7 mouse cellular contexts compared by ENCODE assay signal in the genomic region with DNA sequence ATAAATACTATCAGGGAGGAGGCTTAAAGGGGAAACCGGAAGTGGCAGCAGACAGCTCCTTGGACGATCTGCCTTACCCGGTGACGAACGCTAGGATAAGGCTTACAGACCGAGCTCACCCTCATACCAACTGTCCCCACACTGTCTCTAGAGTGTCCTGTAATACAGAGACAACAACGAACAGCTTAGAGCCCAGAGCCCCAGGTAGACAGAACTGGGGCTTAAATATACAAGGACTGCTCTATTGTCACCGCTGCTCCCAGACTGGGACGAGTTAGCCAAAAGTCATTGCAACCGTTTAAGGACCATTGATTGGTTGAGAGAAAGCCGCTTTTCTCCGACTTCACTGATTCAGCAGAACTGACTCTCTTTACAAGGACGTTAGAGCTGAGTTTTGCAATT. TPM values are rescaled to one million over a fixed set of nuclear protein-coding genes. Genes with fewer than 3 reads are reported as not detected.
DNase-seq lines count a peak whose midpoint lies in the region; ATAC-seq lines count a peak whose summit lies in the region.

No protein-coding gene starts in this region.

- H3K4me3 ChIP-seq in kidney, embryonic 14.5 days (ENCODE audit: low read length) = no peak overlapping the region
- H3K4me3 ChIP-seq in hindbrain, embryonic 15.5 days = no peak overlapping the region
- no peak overlapping the region for H3K4me3 ChIP-seq in midbrain, embryonic 13.5 days (replicated peaks)

- peaks cover 7% of the 10 kb centered on the region; the same call in 1 of the 2 replicates for H3K4me1 ChIP-seq in kidney, embryonic 14.5 days (ENCODE audit: control insufficient read depth, insufficient read depth, low read length)
- H3K4me1 ChIP-seq in hindbrain, embryonic 15.5 days (replicated peaks) = no peaks in the 10 kb centered on the region
- H3K4me1 ChIP-seq in midbrain, embryonic 13.5 days (replicated peaks) = no peaks in the 10 kb centered on the region

- no peak for DNase-seq in kidney, adult 11 months
- no peak for DNase-seq in thymus, postnatal 10 days (ENCODE audit: low spot score in 2 of 2)
- DNase-seq in cerebellum, adult 9-10 months = no peak

- H3K27ac ChIP-seq in kidney, embryonic 14.5 days (ENCODE audit: low read depth, low read length) = no peak overlapping the region
- no peak overlapping the region for H3K27ac ChIP-seq in hindbrain, embryonic 15.5 days (replicated peaks)
- no peak overlapping the region for H3K27ac ChIP-seq in midbrain, embryonic 13.5 days

- no peak for ATAC-seq in kidney, embryonic 14.5 days (ENCODE audit: low FRiP score, low TSS enrichment)
- peak; percentile 70 for ATAC-seq in common myeloid progenitor, adult 5-6 weeks (replicated peaks; ENCODE audit: low read depth, poor library complexity, severe bottlenecking)
- no peak for ATAC-seq in hindbrain, embryonic 15.5 days (ENCODE audit: low FRiP score, low read depth)
- ATAC-seq in midbrain, embryonic 13.5 days = no peak

- H3K9ac ChIP-seq in kidney, embryonic 14.5 days (ENCODE audit: low read depth, low read length) = no peak overlapping the region
- H3K9ac ChIP-seq in hindbrain, embryonic 15.5 days = no peak overlapping the region
- H3K9ac ChIP-seq in midbrain, embryonic 13.5 days (replicated peaks) = no peak overlapping the region

- WGBS in kidney, embryonic 14.5 days = 46% methylated on average over 13 of the region's 13 CpGs
- 49% methylated on average over 13 of the region's 13 CpGs for WGBS in hindbrain, embryonic 15.5 days
- WGBS in midbrain, embryonic 13.5 days = 49% methylated on average over 13 of the region's 13 CpGs

- no peaks in the 10 kb centered on the region for H3K9me3 ChIP-seq in kidney, embryonic 14.5 days (ENCODE audit: control insufficient read depth, low read length)
- no peaks in the 10 kb centered on the region for H3K9me3 ChIP-seq in hindbrain, embryonic 15.5 days
- no peaks in the 10 kb centered on the region for H3K9me3 ChIP-seq in midbrain, embryonic 13.5 days

- no peaks in the 10 kb centered on the region for H3K27me3 ChIP-seq in kidney, embryonic 14.5 days (ENCODE audit: control insufficient read depth, insufficient read depth, low read length)
- no peaks in the 10 kb centered on the region for H3K27me3 ChIP-seq in hindbrain, embryonic 15.5 days
- no peaks in the 10 kb centered on the region for H3K27me3 ChIP-seq in midbrain, embryonic 13.5 days

- no peaks in the 10 kb centered on the region for H3K36me3 ChIP-seq in kidney, embryonic 14.5 days (ENCODE audit: control insufficient read depth, insufficient read depth, low read length)
- H3K36me3 ChIP-seq in hindbrain, embryonic 15.5 days = no peaks in the 10 kb centered on the region
- no peaks in the 10 kb centered on the region for H3K36me3 ChIP-seq in midbrain, embryonic 13.5 days

- peak overlapping the region; percentile 16; the same call in 1 of the 2 replicates for H3K4me2 ChIP-seq in kidney, embryonic 14.5 days (replicated peaks; ENCODE audit: low read depth, low read length)
- peak overlapping the region; percentile 31 for H3K4me2 ChIP-seq in hindbrain, embryonic 15.5 days
- H3K4me2 ChIP-seq in midbrain, embryonic 13.5 days (replicated peaks) = peak overlapping the region; percentile 28

RNA-seq across cellular contexts. Expression of gene Eml4, which starts 15.5 kb away (rescaled TPM):
- polyA plus RNA-seq in kidney, embryonic 14.5 days (2014; fragmentation: Nextera tagmentation; extraction: Ambion mirVana) = 28.0 and 54.7 TPM in 2 replicates
- total RNA-seq in common myeloid progenitor, adult 5-6 weeks (2017) = 66.6 and 76.2 TPM in 2 replicates
- 31.0 and 32.6 TPM in 2 replicates for polyA plus RNA-seq in hindbrain, embryonic 15.5 days (2015; fragmentation: Nextera tagmentation; extraction: Ambion mirVana)
- polyA plus RNA-seq in midbrain, embryonic 13.5 days (2015; fragmentation: Nextera tagmentation; extraction: Ambion mirVana) = 29.2 and 35.1 TPM in 2 replicates
